Comparison of ENCODE assay signal across 27 mouse cellular contexts in the genomic region with DNA sequence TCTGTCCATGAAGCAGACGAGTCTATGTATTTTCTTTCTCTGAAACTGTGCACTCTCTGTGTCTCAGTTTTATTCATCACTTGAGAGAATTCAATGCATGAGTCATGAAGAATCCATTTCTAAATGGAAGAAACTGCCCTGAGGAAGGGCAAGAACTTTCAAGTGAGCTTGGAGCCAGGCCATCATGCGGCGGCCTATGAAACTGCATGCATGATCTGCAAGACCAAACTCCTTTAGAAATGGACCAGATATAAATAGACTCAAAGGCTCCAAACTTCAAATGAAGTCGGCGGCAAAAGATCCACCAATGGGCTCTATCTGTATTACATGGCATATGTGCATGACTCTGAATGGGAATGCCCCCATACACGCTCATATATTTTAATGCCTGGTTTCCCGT.
"Had no signal": no experiment of that assay in that cellular context is flagged by ENCODE, and none has a peak within 500 bp of the region (broad histone marks: within the 10 kb centered on the region; RNA-seq: fewer than 3 reads in every experiment).

No protein-coding gene starts in this region.

- H3K9ac ChIP-seq: heart, embryonic 13.5 days; heart, embryonic 15.5 days; hindbrain, embryonic 13.5 days; hindbrain, embryonic 15.5 days; kidney, embryonic 15.5 days; limb, embryonic 12.5 days; liver, embryonic 13.5 days; liver, embryonic 15.5 days had no signal

- H3K4me1 ChIP-seq: kidney, embryonic 15.5 days; limb, embryonic 12.5 days; liver, embryonic 15.5 days had no signal

- H3K4me3 ChIP-seq: heart, embryonic 13.5 days; heart, embryonic 15.5 days; hindbrain, embryonic 13.5 days; hindbrain, embryonic 15.5 days; kidney, embryonic 15.5 days; layer of hippocampus, adult 2 months; left cerebral cortex, adult 2 months; limb, embryonic 10.5 days; limb, embryonic 12.5 days; liver, embryonic 13.5 days; liver, embryonic 15.5 days had no signal

- H3K9me3 ChIP-seq: heart, embryonic 13.5 days; heart, embryonic 15.5 days; hindbrain, embryonic 13.5 days; hindbrain, embryonic 15.5 days; kidney, embryonic 15.5 days; limb, embryonic 10.5 days; limb, embryonic 12.5 days; liver, embryonic 13.5 days; liver, embryonic 15.5 days had no signal

- H3K27me3 ChIP-seq: heart, embryonic 13.5 days; heart, embryonic 15.5 days; hindbrain, embryonic 13.5 days; hindbrain, embryonic 15.5 days; kidney, embryonic 15.5 days; limb, embryonic 12.5 days; liver, embryonic 13.5 days; liver, embryonic 15.5 days had no signal

- H3K27ac ChIP-seq: heart, embryonic 13.5 days; heart, embryonic 15.5 days; hindbrain, embryonic 13.5 days; hindbrain, embryonic 15.5 days; hindbrain, postnatal 0 days; kidney, embryonic 15.5 days; kidney, postnatal 0 days; layer of hippocampus, adult 2 months; left cerebral cortex, adult 2 months; limb, embryonic 10.5 days; limb, embryonic 12.5 days; liver, embryonic 13.5 days; liver, embryonic 15.5 days had no signal

- H3K4me2 ChIP-seq: heart, embryonic 11.5 days; heart, embryonic 13.5 days; heart, embryonic 15.5 days; hindbrain, embryonic 13.5 days; hindbrain, embryonic 15.5 days; kidney, embryonic 15.5 days; limb, embryonic 12.5 days; liver, embryonic 11.5 days; liver, embryonic 13.5 days; liver, embryonic 15.5 days had no signal

- H3K36me3 ChIP-seq: heart, embryonic 13.5 days; heart, embryonic 15.5 days; hindbrain, embryonic 13.5 days; hindbrain, embryonic 15.5 days; kidney, embryonic 15.5 days; limb, embryonic 10.5 days; limb, embryonic 12.5 days; liver, embryonic 13.5 days; liver, embryonic 15.5 days had no signal

- ATAC-seq: hindbrain, postnatal 0 days; intestine, embryonic 16.5 days had no signal

- DNase-seq: gastrocnemius, postnatal 14 days; gastrocnemius, postnatal 36 days; heart, adult 18-20 months; heart, postnatal 14 days; heart, postnatal 36 days; kidney, adult 11 months; kidney, adult 2 months; kidney, adult 9 months; kidney, postnatal 14 days; kidney, postnatal 4 days; liver; liver, embryonic 13.5 days had no signal
